ENCODE assay signal across 15 mouse cellular contexts in genomic region chr8:108730907-108731440, GRCm38 (mm10).
"Had no signal": no experiment of that assay in that cellular context is flagged by ENCODE, and none has a peak within 500 bp of the region (broad histone marks: within the 10 kb centered on the region; RNA-seq: fewer than 3 reads in every experiment).

No protein-coding gene starts in this region.

- H3K9me3 ChIP-seq: limb, embryonic 12.5 days; liver, embryonic 13.5 days; neural tube, embryonic 13.5 days; stomach, embryonic 15.5 days had no signal

- H3K27me3 ChIP-seq: limb, embryonic 12.5 days; liver, embryonic 13.5 days; stomach, embryonic 15.5 days had no signal

- ATAC-seq: liver, postnatal 0 days had no signal

- H3K9ac ChIP-seq: limb, embryonic 12.5 days; liver, embryonic 13.5 days; liver, postnatal 0 days; neural tube, embryonic 13.5 days; stomach, embryonic 15.5 days had no signal

- H3K27ac ChIP-seq: liver, embryonic 13.5 days; neural tube, embryonic 13.5 days; stomach, embryonic 15.5 days had no signal

- DNase-seq: kidney, adult 11 months; kidney, postnatal 25 days; layer of hippocampus, adult 9-11 months; layer of hippocampus, postnatal 36 days; liver; liver, embryonic 13.5 days; liver, postnatal 0 days; lung, postnatal 36 days; midbrain, embryonic 14.5 days; right cerebral cortex, postnatal 14 days; thymus, adult 2 months; thymus, postnatal 25 days had no signal

- H3K4me2 ChIP-seq: limb, embryonic 12.5 days; liver, embryonic 13.5 days; neural tube, embryonic 13.5 days; stomach, embryonic 15.5 days had no signal

- H3K36me3 ChIP-seq: limb, embryonic 12.5 days; liver, embryonic 13.5 days; neural tube, embryonic 13.5 days; stomach, embryonic 15.5 days had no signal

- H3K4me3 ChIP-seq: limb, embryonic 12.5 days; liver, embryonic 13.5 days; neural tube, embryonic 13.5 days; stomach, embryonic 15.5 days had no signal
